ENCODE assay signal across 7 mouse cellular contexts in the genomic region with DNA sequence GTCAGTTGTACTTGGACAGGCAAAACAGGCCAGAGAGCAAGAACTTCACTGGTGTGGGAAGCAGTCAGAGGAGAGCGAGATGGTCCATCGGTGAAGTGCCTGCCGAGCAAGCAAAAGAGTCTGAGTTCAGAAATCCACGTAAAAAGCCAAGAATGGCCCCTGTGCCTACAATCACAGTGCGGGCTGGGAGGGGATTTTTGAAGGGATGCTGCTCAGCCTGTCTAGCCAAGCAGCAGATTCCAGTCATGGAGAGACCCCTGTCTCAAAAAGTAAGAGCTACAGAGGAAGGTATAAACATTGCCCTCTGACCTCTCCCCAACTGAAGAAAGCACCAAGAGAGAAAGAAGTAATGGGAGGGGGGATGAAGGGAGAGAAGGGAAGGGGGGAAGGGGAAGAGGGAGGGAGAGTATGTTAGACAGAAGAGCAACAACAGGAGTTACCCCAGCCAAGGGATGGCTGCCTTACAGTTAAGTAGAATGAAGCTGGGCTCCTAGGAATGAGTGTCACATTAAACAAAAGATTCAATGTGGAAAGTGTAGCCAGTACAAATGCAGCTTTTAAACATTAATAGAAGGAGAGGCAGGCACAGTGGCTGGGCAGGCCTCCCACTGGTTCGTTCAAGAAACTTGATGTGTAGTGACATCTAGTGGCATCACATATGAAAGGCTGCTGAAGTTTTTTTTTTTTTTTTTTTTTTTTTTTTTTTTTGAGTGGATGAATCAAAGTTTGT.
A peak's percentile ranks its signal among the peaks of the same experiment; 100 is the strongest.
DNase-seq lines count a peak whose midpoint lies in the region; ATAC-seq and TF ChIP-seq lines count a peak whose summit lies in the region.

No protein-coding gene starts in this region.

- DNase-seq in ES-CJ7 (ENCODE audit: low read depth, low spot score): peak; percentile 40
- DNase-seq in Patski (ENCODE audit: low read depth, low spot score): peak; percentile 17
- peak; percentile 55 for DNase-seq in hindbrain, embryonic 11.5 days (ENCODE audit: low spot score)
- DNase-seq in layer of hippocampus, adult 9-11 months: peak; percentile 47
- DNase-seq in midbrain, embryonic 11.5 days (ENCODE audit: low spot score, missing footprints): peak; percentile 88

- H3K36me3 ChIP-seq in forebrain, embryonic 13.5 days (ENCODE audit: poor library complexity, severe bottlenecking): no peaks in the 10 kb centered on the region
- no peaks in the 10 kb centered on the region for H3K36me3 ChIP-seq in hindbrain, embryonic 11.5 days (ENCODE audit: control insufficient read depth, insufficient read depth, low read length)
- no peaks in the 10 kb centered on the region for H3K36me3 ChIP-seq in midbrain, embryonic 11.5 days (ENCODE audit: control insufficient read depth, insufficient read depth, low read length)
- no peaks in the 10 kb centered on the region for H3K36me3 ChIP-seq in stomach, embryonic 15.5 days

- POLR2A ChIA-PET in Patski (lab: Charles Lee): interaction anchor here (0.5 to 0.7 kb wide), 3 partner anchors 54 to 468 kb away, joined by 3 to 7 read pairs (median 4); no protein-coding TSS in a partner anchor

- peaks cover 3% of the 10 kb centered on the region for H3K27me3 ChIP-seq in Patski
- H3K27me3 ChIP-seq in forebrain, embryonic 13.5 days: no peaks in the 10 kb centered on the region
- H3K27me3 ChIP-seq in hindbrain, embryonic 11.5 days (ENCODE audit: control insufficient read depth, insufficient read depth, low read length): no peaks in the 10 kb centered on the region
- H3K27me3 ChIP-seq in midbrain, embryonic 11.5 days (ENCODE audit: control insufficient read depth, insufficient read depth, low read length): no peaks in the 10 kb centered on the region
- no peaks in the 10 kb centered on the region for H3K27me3 ChIP-seq in stomach, embryonic 15.5 days (replicated peaks)

- H3K27ac ChIP-seq in forebrain, embryonic 13.5 days: no peak overlapping the region
- no peak overlapping the region for H3K27ac ChIP-seq in hindbrain, embryonic 11.5 days (ENCODE audit: low read depth, low read length)
- H3K27ac ChIP-seq in midbrain, embryonic 11.5 days (ENCODE audit: low read depth, low read length): no peak overlapping the region
- no peak overlapping the region for H3K27ac ChIP-seq in stomach, embryonic 15.5 days

- no peaks in the 10 kb centered on the region for H3K9me3 ChIP-seq in forebrain, embryonic 13.5 days (replicated peaks)
- no peaks in the 10 kb centered on the region for H3K9me3 ChIP-seq in hindbrain, embryonic 11.5 days (ENCODE audit: control insufficient read depth, low read length)
- no peaks in the 10 kb centered on the region for H3K9me3 ChIP-seq in midbrain, embryonic 11.5 days (ENCODE audit: control insufficient read depth, low read length)
- no peaks in the 10 kb centered on the region for H3K9me3 ChIP-seq in stomach, embryonic 15.5 days

- WGBS in forebrain, embryonic 13.5 days: 37% methylated on average over 6 of the region's 6 CpGs
- 35% methylated on average over 6 of the region's 6 CpGs for WGBS in hindbrain, embryonic 11.5 days
- WGBS in midbrain, embryonic 11.5 days: 28% methylated on average over 6 of the region's 6 CpGs
- WGBS in stomach, embryonic 15.5 days: 60% methylated on average over 6 of the region's 6 CpGs

- TF ChIP-seq CTCF in Patski (IDR thresholded peaks at IDR 0.05): peak; percentile 72

- no peak for ATAC-seq in Patski
- peak; percentile 80 for ATAC-seq in forebrain, embryonic 13.5 days
- peak; percentile 59; the same call in 1 of the 2 replicates for ATAC-seq in hindbrain, embryonic 11.5 days (ENCODE audit: low FRiP score)
- peak; percentile 77 for ATAC-seq in midbrain, embryonic 11.5 days (ENCODE audit: low FRiP score)
- peak; percentile 53; the same call in 1 of the 2 replicates for ATAC-seq in stomach, embryonic 15.5 days (ENCODE audit: insufficient read depth, low FRiP score, low read depth)

- H3K4me3 ChIP-seq in forebrain, embryonic 13.5 days: no peak overlapping the region
- no peak overlapping the region for H3K4me3 ChIP-seq in hindbrain, embryonic 11.5 days (ENCODE audit: low read depth, low read length)
- H3K4me3 ChIP-seq in midbrain, embryonic 11.5 days (ENCODE audit: low read depth, low read length): no peak overlapping the region
- no peak overlapping the region for H3K4me3 ChIP-seq in stomach, embryonic 15.5 days (replicated peaks)

- CTCF ChIA-PET in Patski (lab: Charles Lee): interaction anchor here (0.7 to 1.4 kb wide), 7 partner anchors 170 to 500 kb away, joined by 3 to 7 read pairs (median 3); no protein-coding TSS in a partner anchor

- H3K9ac ChIP-seq in forebrain, embryonic 13.5 days: no peak overlapping the region
- no peak overlapping the region for H3K9ac ChIP-seq in hindbrain, embryonic 11.5 days (ENCODE audit: low read depth, low read length)
- no peak overlapping the region for H3K9ac ChIP-seq in midbrain, embryonic 11.5 days (ENCODE audit: low read length)
- no peak overlapping the region for H3K9ac ChIP-seq in stomach, embryonic 15.5 days

- in situ Hi-C loops in Patski (cut with MboI; ENCODE audit: low pct_unique_long_range_greater_than_20kb): loop anchor here (10.0 to 25.0 kb wide), 2 partner anchors 307 to 959 kb away; a partner anchor contains a TSS

- H3K4me1 ChIP-seq in forebrain, embryonic 13.5 days: 0 out of 2 replicates have a peak, but pooled peaks cover 6% of the 10 kb centered on the region
- no peaks in the 10 kb centered on the region for H3K4me1 ChIP-seq in hindbrain, embryonic 11.5 days (replicated peaks; ENCODE audit: control insufficient read depth, insufficient read depth, low read length)
- H3K4me1 ChIP-seq in midbrain, embryonic 11.5 days (ENCODE audit: control insufficient read depth, insufficient read depth, low read length): peaks cover 7% of the 10 kb centered on the region
- no peaks in the 10 kb centered on the region for H3K4me1 ChIP-seq in stomach, embryonic 15.5 days

- H3K4me2 ChIP-seq in forebrain, embryonic 13.5 days: no peak overlapping the region
- H3K4me2 ChIP-seq in hindbrain, embryonic 11.5 days (replicated peaks; ENCODE audit: low read depth, low read length): no peak overlapping the region
- no peak overlapping the region for H3K4me2 ChIP-seq in midbrain, embryonic 11.5 days
- H3K4me2 ChIP-seq in stomach, embryonic 15.5 days: no peak overlapping the region

Comparison
In these comparisons a context has a peak if more than half of its experiments do, and no peak if none do; other contexts are left out.
1. DNase-seq: peak in every context shown above with its lines; median percentile 88 in midbrain, embryonic 11.5 days; 55 in hindbrain, embryonic 11.5 days; 47 in layer of hippocampus, adult 9-11 months; 40 in ES-CJ7; 17 in Patski.